Mouse (Mus musculus): ENCODE results near the gene Iqgap1. TPM values are rescaled to one million over a fixed set of nuclear protein-coding genes. Genes with fewer than 3 reads are reported as not detected.

Gene Iqgap1
- polyA plus RNA-seq, 1 experiment, result 35.5 TPM

DNA sequence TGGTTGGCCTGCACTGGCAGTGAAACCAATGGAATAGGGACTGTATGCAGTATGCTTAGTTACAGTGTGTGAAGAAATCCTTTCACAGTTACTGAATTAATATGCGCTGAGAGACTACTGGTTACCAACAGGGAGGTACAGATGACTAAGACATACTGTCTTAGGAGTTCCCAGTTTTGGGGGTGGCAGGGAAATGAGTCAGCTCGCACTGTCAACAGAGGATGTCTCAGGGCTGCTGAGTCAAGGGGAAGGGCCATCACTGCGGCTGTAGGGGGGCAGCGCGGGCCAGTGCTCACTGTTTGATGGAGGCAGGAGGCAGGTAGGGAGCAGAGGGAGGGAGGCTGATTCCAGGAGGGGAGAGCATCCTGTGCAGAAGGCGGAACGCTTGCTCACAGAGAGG, 110.5 kb downstream of the Iqgap1 start:
- no peaks in the 10 kb centered on the region for H3K4me1 ChIP-seq (ENCODE audit: control insufficient read depth, insufficient read depth, low read length)
- H3K36me3 ChIP-seq (ENCODE audit: control insufficient read depth, insufficient read depth, low read length), result no peaks in the 10 kb centered on the region

DNA sequence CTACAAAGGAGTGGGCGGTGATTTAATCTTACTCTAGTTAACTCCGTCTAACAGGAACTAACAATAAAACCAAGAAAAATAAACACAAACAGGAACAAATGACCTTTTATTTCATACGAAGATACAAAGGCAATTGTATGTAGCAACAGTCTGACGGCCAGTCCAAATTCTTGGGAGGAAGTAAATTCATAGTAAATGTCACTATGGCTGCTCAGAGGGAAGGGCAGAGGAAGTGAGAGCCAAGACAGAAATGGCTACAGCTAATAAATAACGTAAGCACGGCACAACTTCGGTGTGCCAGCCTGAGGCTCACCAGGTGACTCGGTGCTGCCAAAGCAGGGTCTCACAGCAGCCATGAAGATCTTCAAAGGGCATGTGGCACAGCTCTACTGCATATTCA, 114.3 kb downstream of the Iqgap1 start:
- TF ChIP-seq POLR2A (IDR thresholded peaks at IDR 0.05; ENCODE audit: control insufficient read depth, low read depth, low read length), result no peak
- no peak for TF ChIP-seq CTCF (IDR thresholded peaks at IDR 0.05; ENCODE audit: control insufficient read depth, insufficient read depth, insufficient replicate concordance, low read depth, low read length)
- Histone ChIP-seq H3K36me3 (ENCODE audit: control insufficient read depth, insufficient read depth, low read length) (no peaks in the 10 kb centered on the region), H3K27me3 (ENCODE audit: control insufficient read depth, insufficient read depth, low read length) (no peaks in the 10 kb centered on the region), H3K4me3 (ENCODE audit: control insufficient read depth, low read depth, low read length) (peak overlapping the region; percentile 67), H3K27ac (ENCODE audit: control insufficient read depth, insufficient read depth, low read depth, low read length) (peak overlapping the region; percentile 49), H3K4me1 (ENCODE audit: control insufficient read depth, insufficient read depth, low read length) (no peaks in the 10 kb centered on the region)

More for the DNA sequence above, 110.5 kb downstream of the Iqgap1 start:
- Histone ChIP-seq H3K27me3 (ENCODE audit: control insufficient read depth, insufficient read depth, low read length) (no peaks in the 10 kb centered on the region), H3K27ac (ENCODE audit: control insufficient read depth, insufficient read depth, low read depth, low read length) (no peak overlapping the region), H3K4me3 (ENCODE audit: control insufficient read depth, low read depth, low read length) (no peak overlapping the region)
- TF ChIP-seq POLR2A (IDR thresholded peaks at IDR 0.05; ENCODE audit: control insufficient read depth, low read depth, low read length) (no peak), CTCF (IDR thresholded peaks at IDR 0.05; ENCODE audit: control insufficient read depth, insufficient read depth, insufficient replicate concordance, low read depth, low read length) (no peak)

DNA sequence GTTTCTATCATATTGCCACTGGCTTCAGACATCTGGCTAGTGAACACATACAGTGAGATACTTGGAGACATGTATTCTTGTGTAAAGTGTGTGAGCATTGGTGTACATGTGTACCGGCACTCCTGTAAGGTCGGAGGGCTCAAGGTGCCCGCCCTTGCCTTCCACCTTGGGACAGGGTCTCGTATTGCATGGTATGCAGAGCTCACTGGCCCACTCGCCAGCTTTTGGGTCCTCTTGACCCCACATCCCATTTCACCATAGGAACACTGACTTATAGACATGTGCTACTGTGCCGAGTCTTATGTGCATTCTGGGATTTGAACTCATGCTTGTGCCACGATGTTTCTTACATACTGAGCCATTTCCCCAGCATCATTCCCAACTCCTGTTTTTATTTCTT, 115.4 kb downstream of the Iqgap1 start:
- Histone ChIP-seq H3K27me3 (ENCODE audit: control insufficient read depth, insufficient read depth, low read length) (no peaks in the 10 kb centered on the region), H3K36me3 (ENCODE audit: control insufficient read depth, insufficient read depth, low read length) (no peaks in the 10 kb centered on the region), H3K4me3 (ENCODE audit: control insufficient read depth, low read depth, low read length) (no peak overlapping the region), H3K4me1 (ENCODE audit: control insufficient read depth, insufficient read depth, low read length) (no peaks in the 10 kb centered on the region), H3K27ac (ENCODE audit: control insufficient read depth, insufficient read depth, low read depth, low read length) (no peak overlapping the region)
- no peak for TF ChIP-seq POLR2A (IDR thresholded peaks at IDR 0.05; ENCODE audit: control insufficient read depth, low read depth, low read length)

DNA sequence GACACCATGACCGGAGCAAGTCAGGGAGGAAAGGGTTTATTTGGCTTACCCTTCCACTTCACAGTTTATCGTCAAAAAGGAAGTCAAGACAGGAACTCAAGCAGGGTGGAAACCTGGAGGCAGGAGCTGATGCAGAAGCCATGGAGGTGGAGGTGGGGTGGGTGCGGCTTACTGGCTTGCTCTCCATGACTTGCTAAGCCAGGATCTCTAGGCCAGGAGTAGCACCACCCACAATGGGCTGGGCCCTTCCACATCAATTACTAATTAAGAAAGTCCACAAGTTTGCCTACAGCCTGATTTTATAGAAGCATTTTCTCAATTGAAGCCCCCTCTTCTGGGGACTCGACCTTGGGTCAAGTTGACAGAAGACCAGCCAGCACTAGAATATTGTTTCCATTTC, 121.7 kb downstream of the Iqgap1 start:
- Histone ChIP-seq H3K4me1 (ENCODE audit: control insufficient read depth, insufficient read depth, low read length) (no peaks in the 10 kb centered on the region; the same call in 1 of the 2 replicates), H3K36me3 (ENCODE audit: control insufficient read depth, insufficient read depth, low read length) (no peaks in the 10 kb centered on the region), H3K27ac (ENCODE audit: control insufficient read depth, insufficient read depth, low read depth, low read length) (no peak overlapping the region), H3K27me3 (ENCODE audit: control insufficient read depth, insufficient read depth, low read length) (no peaks in the 10 kb centered on the region), H3K4me3 (ENCODE audit: control insufficient read depth, low read depth, low read length) (no peak overlapping the region)
- TF ChIP-seq CTCF (IDR thresholded peaks at IDR 0.05; ENCODE audit: control insufficient read depth, insufficient read depth, insufficient replicate concordance, low read depth, low read length) (no peak), POLR2A (IDR thresholded peaks at IDR 0.05; ENCODE audit: control insufficient read depth, low read depth, low read length) (no peak)

DNA sequence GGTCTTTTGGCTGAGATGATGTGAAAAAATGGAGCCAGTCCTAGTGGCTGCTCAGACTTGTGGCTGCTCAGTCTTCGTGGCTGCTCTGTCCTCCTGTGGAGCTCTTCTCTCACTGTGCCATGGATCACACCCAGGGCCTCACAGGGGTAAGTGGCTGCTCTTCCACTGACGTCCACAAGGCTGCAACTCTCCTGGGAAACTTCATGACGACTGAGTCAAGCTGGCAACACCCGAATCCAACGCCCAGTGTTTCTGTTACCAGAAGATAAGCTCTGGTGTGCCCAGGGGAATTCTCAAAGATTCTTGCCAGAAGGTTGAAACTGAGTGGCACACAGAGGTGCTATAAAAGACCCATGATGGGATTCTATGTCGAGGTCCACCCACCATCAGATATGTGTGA, 123.3 kb downstream of the Iqgap1 start:
- no peaks in the 10 kb centered on the region; the same call in 1 of the 2 replicates for H3K4me1 ChIP-seq (ENCODE audit: control insufficient read depth, insufficient read depth, low read length)
- TF ChIP-seq POLR2A (IDR thresholded peaks at IDR 0.05; ENCODE audit: control insufficient read depth, low read depth, low read length), result no peak
- TF ChIP-seq CTCF (IDR thresholded peaks at IDR 0.05; ENCODE audit: control insufficient read depth, insufficient read depth, insufficient replicate concordance, low read depth, low read length), result no peak
- H3K36me3 ChIP-seq (ENCODE audit: control insufficient read depth, insufficient read depth, low read length), result no peaks in the 10 kb centered on the region
- H3K4me3 ChIP-seq (ENCODE audit: control insufficient read depth, low read depth, low read length), result no peak overlapping the region
- no peaks in the 10 kb centered on the region for H3K27me3 ChIP-seq (ENCODE audit: control insufficient read depth, insufficient read depth, low read length)
- H3K27ac ChIP-seq (ENCODE audit: control insufficient read depth, insufficient read depth, low read depth, low read length), result no peak overlapping the region

DNA sequence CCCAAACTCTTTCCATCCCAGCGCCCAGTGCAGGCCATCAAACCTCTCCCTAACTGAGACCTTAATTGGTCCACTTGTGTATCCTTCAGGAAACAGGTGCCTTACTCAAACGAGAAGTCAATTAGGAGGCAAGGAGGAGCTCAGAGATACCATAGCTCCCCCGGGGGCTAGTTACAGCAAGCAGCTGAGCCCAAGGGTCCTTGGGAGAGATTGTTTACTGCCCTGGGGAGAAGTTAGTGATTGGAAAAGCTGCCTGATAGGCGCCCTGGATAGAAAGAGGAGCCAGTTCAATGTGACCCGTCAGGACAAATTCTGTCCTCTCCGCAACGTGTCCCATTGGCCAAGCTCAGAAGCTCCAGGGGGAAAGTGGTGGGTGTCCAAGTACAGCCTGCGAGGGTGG, 126.1 kb downstream of the Iqgap1 start:
- Histone ChIP-seq H3K27me3 (ENCODE audit: control insufficient read depth, insufficient read depth, low read length) (no peaks in the 10 kb centered on the region), H3K36me3 (ENCODE audit: control insufficient read depth, insufficient read depth, low read length) (no peaks in the 10 kb centered on the region), H3K4me1 (ENCODE audit: control insufficient read depth, insufficient read depth, low read length) (no peaks in the 10 kb centered on the region; the same call in 1 of the 2 replicates), H3K4me3 (ENCODE audit: control insufficient read depth, low read depth, low read length) (no peak overlapping the region), H3K27ac (ENCODE audit: control insufficient read depth, insufficient read depth, low read depth, low read length) (no peak overlapping the region)
- no peak for TF ChIP-seq CTCF (IDR thresholded peaks at IDR 0.05; ENCODE audit: control insufficient read depth, insufficient read depth, insufficient replicate concordance, low read depth, low read length)
- TF ChIP-seq POLR2A (IDR thresholded peaks at IDR 0.05; ENCODE audit: control insufficient read depth, low read depth, low read length), result no peak

DNA sequence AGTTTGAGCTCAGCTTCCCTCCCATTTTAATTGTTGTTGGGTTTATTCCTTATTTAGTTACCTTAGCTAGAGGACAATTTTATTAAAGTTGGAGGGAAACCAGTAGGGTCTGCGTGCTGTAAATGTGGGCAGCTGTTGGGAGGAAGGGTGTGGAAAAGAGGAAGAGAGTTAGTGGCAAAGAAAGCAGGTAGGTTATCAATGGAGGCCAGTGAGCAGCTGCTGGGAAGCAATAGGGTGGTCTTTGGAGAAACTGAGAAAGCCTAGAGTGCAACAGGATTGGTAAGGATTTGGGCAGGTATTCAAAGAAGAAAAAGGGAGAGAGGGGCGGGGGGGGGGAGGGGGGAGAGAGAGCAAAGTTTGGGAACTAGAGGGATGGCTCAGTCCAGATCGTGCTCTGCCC, 126.8 kb downstream of the Iqgap1 start:
- TF ChIP-seq CTCF (IDR thresholded peaks at IDR 0.05; ENCODE audit: control insufficient read depth, insufficient read depth, insufficient replicate concordance, low read depth, low read length) (no peak), POLR2A (IDR thresholded peaks at IDR 0.05; ENCODE audit: control insufficient read depth, low read depth, low read length) (no peak)
- Histone ChIP-seq H3K4me1 (ENCODE audit: control insufficient read depth, insufficient read depth, low read length) (no peaks in the 10 kb centered on the region; the same call in 1 of the 2 replicates), H3K36me3 (ENCODE audit: control insufficient read depth, insufficient read depth, low read length) (no peaks in the 10 kb centered on the region), H3K4me3 (ENCODE audit: control insufficient read depth, low read depth, low read length) (no peak overlapping the region), H3K27me3 (ENCODE audit: control insufficient read depth, insufficient read depth, low read length) (no peaks in the 10 kb centered on the region), H3K27ac (ENCODE audit: control insufficient read depth, insufficient read depth, low read depth, low read length) (no peak overlapping the region)

DNA sequence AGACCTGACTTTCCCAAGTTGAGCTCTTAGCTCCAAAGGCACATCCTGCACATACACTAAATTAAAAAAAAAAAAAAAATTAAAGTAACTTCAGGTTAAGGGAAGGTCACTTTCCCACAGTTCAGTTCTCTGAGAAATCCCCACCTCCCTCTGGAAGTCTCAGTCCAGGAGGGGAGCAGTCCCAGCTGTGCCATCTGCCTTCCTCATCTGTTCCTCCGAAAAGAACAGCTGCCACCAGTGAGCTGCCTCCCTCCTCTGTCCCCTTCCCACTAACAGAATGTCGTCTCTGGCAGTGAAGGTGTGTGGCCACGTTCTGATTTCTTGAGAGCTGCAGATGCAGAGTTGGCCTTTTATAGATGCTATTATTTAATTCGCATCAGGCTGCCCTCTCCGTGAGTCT, 127.9 kb downstream of the Iqgap1 start:
- Histone ChIP-seq H3K27me3 (ENCODE audit: control insufficient read depth, insufficient read depth, low read length) (no peaks in the 10 kb centered on the region), H3K36me3 (ENCODE audit: control insufficient read depth, insufficient read depth, low read length) (no peaks in the 10 kb centered on the region), H3K4me3 (ENCODE audit: control insufficient read depth, low read depth, low read length) (no peak overlapping the region), H3K4me1 (ENCODE audit: control insufficient read depth, insufficient read depth, low read length) (no peaks in the 10 kb centered on the region; the same call in 1 of the 2 replicates), H3K27ac (ENCODE audit: control insufficient read depth, insufficient read depth, low read depth, low read length) (no peak overlapping the region)
- TF ChIP-seq CTCF (IDR thresholded peaks at IDR 0.05; ENCODE audit: control insufficient read depth, insufficient read depth, insufficient replicate concordance, low read depth, low read length), result no peak
- TF ChIP-seq POLR2A (IDR thresholded peaks at IDR 0.05; ENCODE audit: control insufficient read depth, low read depth, low read length), result no peak

Data from testis, adult 2 months (tissue).